8 mouse cellular contexts compared by ENCODE assay signal in the genomic region with DNA sequence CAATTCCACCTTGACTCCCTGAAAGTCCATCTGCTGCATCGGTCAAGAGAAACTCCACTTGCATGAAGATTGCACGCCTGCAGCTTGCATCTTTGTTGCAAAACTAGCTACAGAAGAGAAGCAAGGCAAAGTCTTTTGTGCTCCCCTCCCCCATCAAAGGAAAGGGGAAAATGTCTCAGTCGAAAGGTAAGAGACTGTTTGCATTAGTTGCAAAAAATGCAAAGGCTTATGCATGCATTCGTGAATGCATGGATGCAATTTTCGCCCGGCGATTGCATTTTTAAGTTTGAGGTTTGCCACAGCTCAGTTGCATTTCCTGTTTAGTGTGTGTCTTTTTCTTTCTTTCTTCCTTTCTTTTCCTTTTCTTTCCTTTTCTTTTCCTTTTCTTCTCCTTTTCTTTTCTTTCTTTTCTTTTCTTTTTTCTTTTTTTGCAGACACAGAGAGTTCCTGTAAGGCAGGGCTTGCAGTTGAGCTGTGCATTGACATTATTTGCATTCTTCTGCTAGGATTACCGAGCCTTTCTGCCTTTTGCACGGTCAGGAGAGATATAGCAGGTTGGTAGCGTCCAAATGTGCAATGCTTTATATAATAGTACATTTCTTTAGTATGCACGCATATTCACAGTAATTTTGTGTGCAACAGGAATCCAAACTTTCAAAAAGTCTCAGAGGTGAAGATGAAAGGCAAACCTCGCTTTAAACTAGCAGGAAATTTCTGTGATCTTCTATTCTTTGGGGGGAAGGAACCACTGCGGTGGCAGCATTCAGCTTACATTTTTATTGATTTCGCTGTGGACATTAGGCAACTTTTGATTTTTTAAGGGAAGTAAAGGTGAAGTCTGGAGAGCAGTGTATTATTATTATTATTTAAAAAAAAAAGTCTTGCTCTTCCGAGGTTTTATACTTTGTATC. TPM values are rescaled to one million over a fixed set of nuclear protein-coding genes. Genes with fewer than 3 reads are reported as not detected.
A peak's percentile ranks its signal among the peaks of the same experiment; 100 is the strongest.
DNase-seq lines count a peak whose midpoint lies in the region; ATAC-seq lines count a peak whose summit lies in the region.

No protein-coding gene starts in this region.

- DNase-seq in kidney, postnatal 14 days = no peak
- peak; percentile 26 for DNase-seq in brain, adult 2 months (ENCODE audit: low read depth, low spot score)
- peak; percentile 44 for DNase-seq in hindbrain, embryonic 14.5 days (ENCODE audit: low spot score)
- no peak for DNase-seq in adrenal gland, postnatal 36 days
- no peak for DNase-seq in urinary bladder, postnatal 4 days (ENCODE audit: low spot score in 2 of 2)
- DNase-seq in spleen, postnatal 14 days (ENCODE audit: low spot score in 2 of 2) = no peak

- H3K27me3 ChIP-seq in kidney, embryonic 15.5 days = no peaks in the 10 kb centered on the region
- no peaks in the 10 kb centered on the region for H3K27me3 ChIP-seq in hindbrain, embryonic 14.5 days (ENCODE audit: control insufficient read depth, insufficient read depth, low read length)
- H3K27me3 ChIP-seq in midbrain, embryonic 13.5 days = peaks cover 7% of the 10 kb centered on the region; the same call in 1 of the 2 replicates

- peaks cover 37% of the 10 kb centered on the region for H3K4me1 ChIP-seq in kidney, embryonic 15.5 days
- H3K4me1 ChIP-seq in hindbrain, embryonic 14.5 days (replicated peaks; ENCODE audit: control insufficient read depth, insufficient read depth, low read length) = peaks cover 35% of the 10 kb centered on the region
- H3K4me1 ChIP-seq in midbrain, embryonic 13.5 days (replicated peaks) = peaks cover 53% of the 10 kb centered on the region

- H3K9ac ChIP-seq in kidney, embryonic 15.5 days = peak overlapping the region; percentile 45
- H3K9ac ChIP-seq in hindbrain, embryonic 14.5 days = peak overlapping the region; percentile 61
- peak overlapping the region; percentile 48 for H3K9ac ChIP-seq in midbrain, embryonic 13.5 days (replicated peaks)

- ATAC-seq in kidney, embryonic 15.5 days (replicated peaks; ENCODE audit: low FRiP score) = peak; percentile 16; the same call in 1 of the 2 replicates
- ATAC-seq in hindbrain, embryonic 14.5 days (ENCODE audit: low FRiP score) = peak; percentile 38; the same call in 1 of the 2 replicates
- no peak; the same call in 1 of the 2 replicates for ATAC-seq in midbrain, embryonic 13.5 days

- peak overlapping the region; percentile 65 for H3K4me3 ChIP-seq in kidney, embryonic 15.5 days (replicated peaks)
- H3K4me3 ChIP-seq in hindbrain, embryonic 14.5 days (replicated peaks; ENCODE audit: low read length) = peak overlapping the region; percentile 54
- H3K4me3 ChIP-seq in midbrain, embryonic 13.5 days (replicated peaks) = peak overlapping the region; percentile 60

- H3K4me2 ChIP-seq in kidney, embryonic 15.5 days = peak overlapping the region; percentile 71
- peak overlapping the region; percentile 61 for H3K4me2 ChIP-seq in hindbrain, embryonic 14.5 days (replicated peaks)
- peak overlapping the region; percentile 69 for H3K4me2 ChIP-seq in midbrain, embryonic 13.5 days (replicated peaks)

- no peaks in the 10 kb centered on the region for H3K36me3 ChIP-seq in kidney, embryonic 15.5 days
- H3K36me3 ChIP-seq in hindbrain, embryonic 14.5 days (replicated peaks; ENCODE audit: control insufficient read depth, insufficient read depth) = no peaks in the 10 kb centered on the region
- H3K36me3 ChIP-seq in midbrain, embryonic 13.5 days = no peaks in the 10 kb centered on the region

- H3K9me3 ChIP-seq in kidney, embryonic 15.5 days (replicated peaks) = no peaks in the 10 kb centered on the region
- no peaks in the 10 kb centered on the region for H3K9me3 ChIP-seq in hindbrain, embryonic 14.5 days (ENCODE audit: control insufficient read depth, low read length)
- H3K9me3 ChIP-seq in midbrain, embryonic 13.5 days = no peaks in the 10 kb centered on the region

- 6% methylated on average over 15 of the region's 15 CpGs for WGBS in kidney, embryonic 15.5 days
- WGBS in hindbrain, embryonic 14.5 days = 9% methylated on average over 15 of the region's 15 CpGs
- WGBS in midbrain, embryonic 13.5 days = 6% methylated on average over 15 of the region's 15 CpGs

- peak overlapping the region; percentile 69; the same call in 1 of the 2 replicates for H3K27ac ChIP-seq in kidney, embryonic 15.5 days
- peak overlapping the region; percentile 39; the same call in 1 of the 2 replicates for H3K27ac ChIP-seq in hindbrain, embryonic 14.5 days
- H3K27ac ChIP-seq in midbrain, embryonic 13.5 days = no peak overlapping the region

RNA-seq across cellular contexts. Expression of a gene that starts 0.6 kb away (rescaled TPM):
- 21.9 and 22.9 TPM in 2 replicates for polyA plus RNA-seq in kidney, embryonic 15.5 days (2015; fragmentation: Nextera tagmentation; extraction: Ambion mirVana)
- 28.3 and 32.0 TPM in 2 replicates for polyA plus RNA-seq in hindbrain, embryonic 14.5 days (2014; fragmentation: Nextera tagmentation; extraction: Ambion mirVana)
- polyA plus RNA-seq in midbrain, embryonic 13.5 days (2015; fragmentation: Nextera tagmentation; extraction: Ambion mirVana) = 22.9 and 24.9 TPM in 2 replicates
- 1 to 10 TPM; 2.0 to 6.4 TPM for total RNA-seq in adrenal gland, postnatal 36 days (2021)

Comparison
In these comparisons a context has a peak if more than half of its experiments do, and no peak if none do; other contexts are left out.
1. DNase-seq: peak in brain, adult 2 months (single experiment) and hindbrain, embryonic 14.5 days (single experiment); none in kidney, postnatal 14 days (single experiment), adrenal gland, postnatal 36 days (0 of 2), urinary bladder, postnatal 4 days (0 of 2) and spleen, postnatal 14 days (0 of 2).
2. Peak in every context shown above with its lines, with median percentiles within 50 percentile points of each other: H3K4me2 ChIP-seq, H3K4me3 ChIP-seq and H3K9ac ChIP-seq.